Mouse (Mus musculus) thymus, adult 2 months (tissue): ENCODE results near the gene Knstrn.

Source experiments
- CTCF ChIP-seq: fragments of 200-500 bp; IDR thresholded peaks from 2 replicates; pipeline ENCODE4 v1.5.1; 2012; ENCODE audit warnings: mild to moderate bottlenecking, control low read depth, low read length, moderate library complexity, borderline replicate concordance; ENCODE audit not compliant: control insufficient read depth, poor library complexity, insufficient read depth; ENCODE audit errors: extremely low read depth
- POLR2A ChIP-seq: fragments of 200-500 bp; IDR thresholded peaks from 2 replicates; pipeline ENCODE4 v1.6.1; 2012; ENCODE audit warnings: mild to moderate bottlenecking, low read length, control low read depth, moderate library complexity; ENCODE audit not compliant: control insufficient read depth, poor library complexity, insufficient read depth; ENCODE audit errors: extremely low read depth

DNA sequence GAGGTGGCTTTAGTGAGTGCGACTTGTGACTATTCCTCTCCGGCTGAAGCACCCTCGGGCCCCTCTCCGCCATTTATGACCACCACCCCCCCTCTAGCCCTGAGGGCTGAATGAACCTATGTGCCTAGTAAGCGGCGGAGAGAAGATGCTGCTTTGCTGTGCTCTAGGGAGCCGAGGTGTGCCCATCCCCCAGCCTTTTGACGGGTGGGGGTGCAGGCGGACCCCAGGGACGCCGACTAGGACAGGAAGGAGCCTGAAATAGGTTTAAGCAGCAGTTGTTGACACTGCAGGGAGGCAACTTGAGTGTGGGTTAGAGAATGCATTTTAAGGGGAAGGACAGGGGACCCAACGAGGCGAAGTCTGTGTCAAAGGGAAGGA, 83.1 kb downstream of the Knstrn start:
- no peak for TF ChIP-seq CTCF
- no peak for TF ChIP-seq POLR2A
